Mouse (Mus musculus) 416B (cell line): ENCODE results near the gene Gm17535.
"Not testable (repeated sequence)": the region's sequence is repeated elsewhere in the genome, so short reads cannot be mapped to it uniquely, and the experiment has no call there.

Experiments
- DNase-seq: peaks from one replicate; pipeline ENCODE4 v3.0.0; 2011; ENCODE audit warnings: low read depth

Gm17535 gene

GRCm38 (mm10) chr9:3034299-3034698 lies at the start of gene Gm17535:
Gm17535 (plus strand) TSS chr9:3034599.
- not testable (repeated sequence) for DNase-seq

- DNase-seq, result peak; percentile 52
Observed at GRCm38 (mm10) chr9:3000445-3000972, 33.9 kb upstream of the Gm17535 start, which contains the start of gene Gm10722. Gm10722 (plus strand) TSS chr9:3000922.

- DNase-seq, result not testable (repeated sequence)
Observed at GRCm38 (mm10) chr9:3001006-3001405, 33.4 kb upstream of the Gm17535 start.

GRCm38 (mm10) chr9:3001948-3002659 lies 32.3 kb upstream of the Gm17535 start:
- DNase-seq, result peak; percentile 33

GRCm38 (mm10) chr9:3002794-3003396 lies 31.5 kb upstream of the Gm17535 start, which contains the start of gene Gm11168:
Gm11168 (plus strand) TSS chr9:3003346.
- not testable (repeated sequence) for DNase-seq

- not testable (repeated sequence) for DNase-seq
Observed at GRCm38 (mm10) chr9:3006179-3006578, 28.2 kb upstream of the Gm17535 start.

GRCm38 (mm10) chr9:3006636-3007035 lies 27.8 kb upstream of the Gm17535 start:
- not testable (repeated sequence) for DNase-seq

- peak; percentile 45 for DNase-seq
Observed at GRCm38 (mm10) chr9:3007272-3007671, 27.1 kb upstream of the Gm17535 start.

GRCm38 (mm10) chr9:3009331-3009730 lies 25.1 kb upstream of the Gm17535 start:
- not testable (repeated sequence) for DNase-seq

GRCm38 (mm10) chr9:3012054-3012621 lies 22.3 kb upstream of the Gm17535 start:
- not testable (repeated sequence) for DNase-seq

- not testable (repeated sequence) for DNase-seq
Observed at GRCm38 (mm10) chr9:3012733-3013279, 21.6 kb upstream of the Gm17535 start, which contains the start of gene Gm10721. Gm10721 (plus strand) TSS chr9:3013140.

- DNase-seq, result not testable (repeated sequence)
Observed at GRCm38 (mm10) chr9:3015354-3015753, 19.0 kb upstream of the Gm17535 start, which contains the start of gene Gm10720. Gm10720 (plus strand) TSS chr9:3015654.

- not testable (repeated sequence) for DNase-seq
Observed at GRCm38 (mm10) chr9:3015896-3016295, 18.5 kb upstream of the Gm17535 start.

GRCm38 (mm10) chr9:3017108-3017507 lies 17.3 kb upstream of the Gm17535 start, which contains the start of gene Gm10719:
Gm10719 (plus strand) TSS chr9:3017408.
- not testable (repeated sequence) for DNase-seq

- not testable (repeated sequence) for DNase-seq
Observed at GRCm38 (mm10) chr9:3018944-3019343, 15.5 kb upstream of the Gm17535 start.

- not testable (repeated sequence) for DNase-seq
Observed at GRCm38 (mm10) chr9:3019835-3020727, 14.3 kb upstream of the Gm17535 start.

- DNase-seq, result peak; percentile 54
Observed at GRCm38 (mm10) chr9:3022316-3023008, 11.9 kb upstream of the Gm17535 start.

GRCm38 (mm10) chr9:3023312-3023984 lies 11.0 kb upstream of the Gm17535 start, which contains the start of gene Gm10718:
Gm10718 (plus strand) TSS chr9:3023547.
- not testable (repeated sequence) for DNase-seq

GRCm38 (mm10) chr9:3023985-3024648 lies 10.3 kb upstream of the Gm17535 start:
- DNase-seq, result not testable (repeated sequence)
